Mouse (Mus musculus) thymus, postnatal 4 days (tissue): ENCODE data around the gene Banf2.

Source experiments
- DNase-seq: peaks from one replicate; pipeline ENCODE4 v3.0.0; 2021

Banf2 gene

GRCm38 (mm10) chr2:144107810-144108209 lies 75.0 kb downstream of the Banf2 start:
- DNase-seq = no peak

- no peak for DNase-seq
These were observed 75.5 kb downstream of the Banf2 start for GRCm38 (mm10) chr2:144108376-144108775.

- no peak for DNase-seq
These were observed 79.1 kb downstream of the Banf2 start for GRCm38 (mm10) chr2:144111966-144112365.

- DNase-seq = no peak
These were observed 79.8 kb downstream of the Banf2 start for GRCm38 (mm10) chr2:144112666-144113065.

- DNase-seq = no peak
These were observed 85.2 kb downstream of the Banf2 start for GRCm38 (mm10) chr2:144118061-144118460.

GRCm38 (mm10) chr2:144120186-144120823 lies 87.4 kb downstream of the Banf2 start:
- no peak for DNase-seq

GRCm38 (mm10) chr2:144122068-144122467 lies 89.2 kb downstream of the Banf2 start:
- DNase-seq = no peak
